Mouse (Mus musculus) megakaryocyte, adult 5-6 weeks (primary cell): ENCODE measurements at regions not wholly inside any gene's neighbourhood (a gene's known extent, or its start where the extent isn't known, plus 50 kb on each side); places are given as distances from the start of the nearest gene placed in this dataset.

Source experiments
- ATAC-seq: 2 replicates; pipeline ENCODE4 v1.8.0; 2016; ENCODE audit warnings: mild to moderate bottlenecking, inconsistent platforms; ENCODE audit not compliant: poor library complexity, severe bottlenecking

GRCm38 (mm10) chr10:53852091-53852490 lies 101.2 kb upstream of the Fam184a start:
- no peak for ATAC-seq

GRCm38 (mm10) chr10:53850568-53850967 lies 99.6 kb upstream of the Fam184a start:
- peak; percentile 64 for ATAC-seq

- no peak for ATAC-seq
Measured at GRCm38 (mm10) chr10:53813244-53813620, 62.3 kb upstream of the Fam184a start.

GRCm38 (mm10) chr10:53812597-53813243 lies 61.8 kb upstream of the Fam184a start:
- ATAC-seq, result peak; percentile 62

- ATAC-seq, result no peak
Measured at GRCm38 (mm10) chr10:53811904-53812596, 61.1 kb upstream of the Fam184a start.

GRCm38 (mm10) chr10:53806697-53807096 lies 55.8 kb upstream of the Fam184a start:
- ATAC-seq, result no peak; the same call in 1 of the 2 replicates

GRCm38 (mm10) chr10:53801048-53801641 lies 50.2 kb upstream of the Fam184a start:
- ATAC-seq, result no peak
